ENCODE assay signal across 9 mouse cellular contexts in the genomic region with DNA sequence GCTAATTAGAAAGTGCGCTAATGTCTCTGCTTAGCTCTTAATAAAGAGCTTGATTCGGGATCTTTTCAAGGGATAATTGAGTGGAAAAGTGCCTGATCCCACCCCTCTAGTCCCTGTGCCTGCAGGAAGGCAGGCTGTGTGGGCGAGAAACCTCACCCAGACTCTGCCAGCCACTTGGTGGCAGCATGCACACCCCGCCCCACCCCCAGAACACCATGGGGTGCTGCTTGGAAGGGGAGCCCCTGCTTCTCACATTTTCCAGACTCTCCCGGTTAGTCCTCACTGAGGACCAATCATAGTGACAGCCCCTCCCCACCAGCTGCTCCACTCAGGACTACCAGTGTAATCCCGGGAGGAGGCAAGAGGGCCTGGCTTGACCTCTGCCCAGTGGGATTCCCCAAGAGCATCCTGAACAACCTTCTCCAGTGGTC. TPM values are rescaled to one million over a fixed set of nuclear protein-coding genes. Genes with fewer than 3 reads are reported as not detected.
DNase-seq lines count a peak whose midpoint lies in the region; ATAC-seq and TF ChIP-seq lines count a peak whose summit lies in the region.
"Had no signal": no experiment of that assay in that cellular context is flagged by ENCODE, and none has a peak within 500 bp of the region (broad histone marks: within the 10 kb centered on the region; RNA-seq: fewer than 3 reads in every experiment).

No protein-coding gene starts in this region.

- H3K27me3 ChIP-seq in heart, postnatal 0 days (ENCODE audit: control insufficient read depth, insufficient read depth, low read length): no peaks in the 10 kb centered on the region
- 0 out of 2 replicates have a peak, but pooled peaks cover 3% of the 10 kb centered on the region for H3K27me3 ChIP-seq in limb, embryonic 13.5 days
- H3K27me3 ChIP-seq: liver, embryonic 13.5 days had no signal

- 27% methylated on average over 6 of the region's 6 CpGs for WGBS in heart, postnatal 0 days
- 17% methylated on average over 6 of the region's 6 CpGs for WGBS in limb, embryonic 13.5 days

- no peak overlapping the region for H3K9ac ChIP-seq in heart, postnatal 0 days (replicated peaks; ENCODE audit: low read depth, low read length)
- H3K9ac ChIP-seq in limb, embryonic 13.5 days: 0 out of 2 replicates have a peak overlapping the region, but pooled peaks have one; percentile 4
- H3K9ac ChIP-seq: liver, embryonic 13.5 days had no signal

- H3K27ac ChIP-seq in heart, postnatal 0 days (ENCODE audit: low read depth): no peak overlapping the region
- H3K27ac ChIP-seq in limb, embryonic 13.5 days: peak overlapping the region; percentile 48

- ATAC-seq in heart, postnatal 0 days (ENCODE audit: insufficient read depth, low read depth): no peak
- 0 out of 2 replicates have a peak, but pooled peaks have one; percentile 13 for ATAC-seq in limb, embryonic 13.5 days (ENCODE audit: low FRiP score, low read depth)

- H3K36me3 ChIP-seq in heart, postnatal 0 days (replicated peaks; ENCODE audit: control insufficient read depth, insufficient read depth, low read length): no peaks in the 10 kb centered on the region
- peaks cover 13% of the 10 kb centered on the region; the same call in 1 of the 2 replicates for H3K36me3 ChIP-seq in limb, embryonic 13.5 days
- H3K36me3 ChIP-seq: liver, embryonic 13.5 days had no signal

- no peak for TF ChIP-seq EP300 in heart, postnatal 0 days (IDR thresholded peaks at IDR 0.05; ENCODE audit: low read depth)

- H3K9me3 ChIP-seq in heart, postnatal 0 days (replicated peaks; ENCODE audit: control insufficient read depth, low read length): no peaks in the 10 kb centered on the region
- H3K9me3 ChIP-seq in limb, embryonic 13.5 days: no peaks in the 10 kb centered on the region
- H3K9me3 ChIP-seq: liver, embryonic 13.5 days had no signal

- peaks cover 31% of the 10 kb centered on the region for H3K4me1 ChIP-seq in heart, postnatal 0 days (ENCODE audit: control insufficient read depth, insufficient read depth)
- peaks cover 65% of the 10 kb centered on the region for H3K4me1 ChIP-seq in limb, embryonic 13.5 days

- no peak overlapping the region for H3K4me2 ChIP-seq in heart, postnatal 0 days (ENCODE audit: low read depth, low read length)
- H3K4me2 ChIP-seq in limb, embryonic 13.5 days (replicated peaks): peak overlapping the region; percentile 12
- H3K4me2 ChIP-seq: liver, embryonic 13.5 days had no signal

- TF ChIP-seq CTCF in heart, postnatal 0 days (IDR thresholded peaks at IDR 0.05; ENCODE audit: low read depth): peak; percentile 38

- peak; percentile 59 to 65 for DNase-seq in cerebellum, postnatal 10 days
- no peak for DNase-seq in cerebellum, adult 18-20 months
- peak; percentile 52 for DNase-seq in Muller cell, postnatal 12 days (ENCODE audit: inconsistent ontology term)
- no peak for DNase-seq in heart, postnatal 0 days (ENCODE audit: low spot score)
- DNase-seq in telencephalon, adult 2 months (ENCODE audit: low read depth, low spot score): peak; percentile 58
- DNase-seq in urinary bladder, postnatal 4 days (ENCODE audit: low spot score in 2 of 2): no peak
- DNase-seq in kidney, adult 9 months: no peak
- DNase-seq: liver, embryonic 13.5 days had no signal

- H3K4me3 ChIP-seq in heart, postnatal 0 days (ENCODE audit: low read depth, low read length): no peak overlapping the region
- no peak overlapping the region for H3K4me3 ChIP-seq in limb, embryonic 13.5 days
- H3K4me3 ChIP-seq: liver, embryonic 13.5 days had no signal

RNA-seq across cellular contexts. Expression of a gene that starts 27.6 kb away (rescaled TPM):
- 39.2 and 65.9 TPM in 2 replicates for total RNA-seq in heart, postnatal 0 days (2014; rRNA removed; ENCODE audit: low replicate concordance)
- 3.1 and 3.4 TPM in 2 replicates for polyA plus RNA-seq in heart, postnatal 0 days (2015; fragmentation: Nextera tagmentation; extraction: Ambion mirVana)
- polyA plus RNA-seq in limb, embryonic 13.5 days (2015; fragmentation: Nextera tagmentation; extraction: Ambion mirVana): 5.2 and 7.5 TPM in 2 replicates

RNA-seq across cellular contexts. Expression of a gene that starts 37.0 kb away (rescaled TPM):
- not detected in 2 replicates for total RNA-seq in heart, postnatal 0 days (2014; rRNA removed; ENCODE audit: low replicate concordance)
- 0.33 and 0.56 TPM in 2 replicates for polyA plus RNA-seq in heart, postnatal 0 days (2015; fragmentation: Nextera tagmentation; extraction: Ambion mirVana)
- 1.8 and 3.3 TPM in 2 replicates for polyA plus RNA-seq in limb, embryonic 13.5 days (2015; fragmentation: Nextera tagmentation; extraction: Ambion mirVana)

RNA-seq across cellular contexts. Expression of a gene that starts 39.9 kb away (rescaled TPM):
- total RNA-seq in heart, postnatal 0 days (2014; rRNA removed; ENCODE audit: low replicate concordance): 15.2 and 28.1 TPM in 2 replicates
- 26.2 and 35.5 TPM in 2 replicates for polyA plus RNA-seq in heart, postnatal 0 days (2015; fragmentation: Nextera tagmentation; extraction: Ambion mirVana)
- 1.1 and 2.1 TPM in 2 replicates for polyA plus RNA-seq in limb, embryonic 13.5 days (2015; fragmentation: Nextera tagmentation; extraction: Ambion mirVana)

RNA-seq across cellular contexts. Expression of a gene that starts 48.4 kb away (rescaled TPM):
- total RNA-seq in heart, postnatal 0 days (2014; rRNA removed; ENCODE audit: low replicate concordance): 1.3 TPM in 1 of 2 replicates, not detected in the other
- polyA plus RNA-seq in heart, postnatal 0 days (2015; fragmentation: Nextera tagmentation; extraction: Ambion mirVana): 0.23 and 1.1 TPM in 2 replicates
- polyA plus RNA-seq in limb, embryonic 13.5 days (2015; fragmentation: Nextera tagmentation; extraction: Ambion mirVana): not detected in 2 replicates
- polyA plus RNA-seq: liver, embryonic 13.5 days had no signal

Comparison
In these comparisons a context has a peak if more than half of its experiments do, and no peak if none do; other contexts are left out.
1. DNase-seq: peak in cerebellum, postnatal 10 days (2 of 2), Muller cell, postnatal 12 days (single experiment) and telencephalon, adult 2 months (single experiment); none in cerebellum, adult 18-20 months (0 of 2), heart, postnatal 0 days (single experiment), urinary bladder, postnatal 4 days (0 of 2) and kidney, adult 9 months (single experiment).